14 mouse cellular contexts compared by ENCODE assay signal in the genomic region with DNA sequence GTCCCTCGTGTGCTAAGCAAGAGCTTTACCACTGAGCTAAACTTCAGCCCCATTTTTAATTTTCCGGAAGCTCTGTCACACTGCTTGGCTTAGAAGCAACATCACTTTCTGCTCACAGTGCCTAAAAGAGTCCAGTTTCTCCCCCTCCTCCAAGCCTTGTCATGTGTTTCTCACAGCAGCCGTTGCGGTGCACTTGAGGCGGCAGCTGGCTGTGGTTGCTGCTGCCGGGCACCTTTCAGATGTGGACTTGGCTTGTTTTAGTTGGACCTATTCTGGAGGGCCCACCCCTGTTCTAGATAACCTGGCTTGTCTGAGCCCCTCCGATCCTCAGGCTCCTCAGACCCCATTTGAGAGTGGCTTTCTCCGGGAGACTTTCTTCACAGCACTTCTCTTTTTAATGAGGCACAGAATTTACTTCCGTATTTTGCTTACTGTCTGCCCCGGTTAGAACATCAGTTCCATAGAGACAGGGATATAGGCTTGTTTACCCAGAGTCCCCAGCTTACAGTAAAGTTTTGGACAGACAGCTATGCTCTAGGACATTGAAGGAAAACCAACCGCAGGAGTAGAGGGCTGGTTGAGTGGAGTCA. TPM values are rescaled to one million over a fixed set of nuclear protein-coding genes. Genes with fewer than 3 reads are reported as not detected.
DNase-seq lines count a peak whose midpoint lies in the region; ATAC-seq and TF ChIP-seq lines count a peak whose summit lies in the region.
"Had no signal": no experiment of that assay in that cellular context is flagged by ENCODE, and none has a peak within 500 bp of the region (broad histone marks: within the 10 kb centered on the region; RNA-seq: fewer than 3 reads in every experiment).

No protein-coding gene starts in this region.

- TF ChIP-seq CTCF in kidney, postnatal 0 days (IDR thresholded peaks at IDR 0.05; ENCODE audit: low read depth) = no peak

- no peak overlapping the region for H3K4me3 ChIP-seq in kidney, postnatal 0 days (replicated peaks; ENCODE audit: low read depth, low read length)
- no peak overlapping the region for H3K4me3 ChIP-seq in kidney, embryonic 15.5 days (replicated peaks)
- no peak overlapping the region; the same call in 1 of the 2 replicates for H3K4me3 ChIP-seq in macrophage (ENCODE audit: inconsistent target)
- H3K4me3 ChIP-seq: forebrain, embryonic 13.5 days; hindbrain, embryonic 15.5 days; limb, embryonic 13.5 days had no signal

- no peak for ATAC-seq in kidney, postnatal 0 days (replicated peaks; ENCODE audit: low FRiP score, low read depth)
- no peak for ATAC-seq in kidney, embryonic 15.5 days (replicated peaks; ENCODE audit: low FRiP score)
- ATAC-seq: forebrain, embryonic 13.5 days had no signal

- H3K4me2 ChIP-seq in kidney, postnatal 0 days (ENCODE audit: low read length) = no peak overlapping the region
- no peak overlapping the region for H3K4me2 ChIP-seq in kidney, embryonic 15.5 days
- H3K4me2 ChIP-seq: forebrain, embryonic 13.5 days; hindbrain, embryonic 15.5 days; limb, embryonic 13.5 days had no signal

- H3K9me3 ChIP-seq in kidney, postnatal 0 days (replicated peaks; ENCODE audit: low read length) = no peaks in the 10 kb centered on the region
- H3K9me3 ChIP-seq in kidney, embryonic 15.5 days (replicated peaks) = no peaks in the 10 kb centered on the region
- H3K9me3 ChIP-seq: forebrain, embryonic 13.5 days; hindbrain, embryonic 15.5 days; limb, embryonic 13.5 days had no signal

- H3K27me3 ChIP-seq in kidney, postnatal 0 days (ENCODE audit: insufficient read depth, low read length) = no peaks in the 10 kb centered on the region
- no peaks in the 10 kb centered on the region for H3K27me3 ChIP-seq in kidney, embryonic 15.5 days
- H3K27me3 ChIP-seq: forebrain, embryonic 13.5 days; hindbrain, embryonic 15.5 days; limb, embryonic 13.5 days had no signal

- WGBS in kidney, postnatal 0 days = 62% methylated on average over 11 of the region's 11 CpGs
- 77% methylated on average over 11 of the region's 11 CpGs for WGBS in kidney, embryonic 15.5 days
- WGBS in macrophage (ENCODE audit: missing documents) = 15% methylated on average over 11 of the region's 11 CpGs

- H3K36me3 ChIP-seq in kidney, postnatal 0 days (ENCODE audit: insufficient read depth, low read length) = no peaks in the 10 kb centered on the region
- no peaks in the 10 kb centered on the region for H3K36me3 ChIP-seq in kidney, embryonic 15.5 days
- H3K36me3 ChIP-seq in macrophage (ENCODE audit: inconsistent target) = no peaks in the 10 kb centered on the region
- H3K36me3 ChIP-seq: hindbrain, embryonic 15.5 days; limb, embryonic 13.5 days had no signal

- peaks cover 6% of the 10 kb centered on the region; the same call in 1 of the 2 replicates for H3K4me1 ChIP-seq in kidney, postnatal 0 days (replicated peaks; ENCODE audit: insufficient read depth, low read length)
- peaks cover 28% of the 10 kb centered on the region for H3K4me1 ChIP-seq in kidney, embryonic 15.5 days
- H3K4me1 ChIP-seq: forebrain, embryonic 13.5 days; hindbrain, embryonic 15.5 days; limb, embryonic 13.5 days had no signal

- 0 out of 2 replicates have a peak overlapping the region, but pooled peaks have one; percentile 8 for H3K27ac ChIP-seq in kidney, postnatal 0 days
- no peak overlapping the region for H3K27ac ChIP-seq in kidney, embryonic 15.5 days
- H3K27ac ChIP-seq in macrophage = peak overlapping the region; percentile 85
- H3K27ac ChIP-seq: forebrain, embryonic 13.5 days; hindbrain, embryonic 15.5 days; limb, embryonic 13.5 days had no signal

- no peak for DNase-seq in kidney, postnatal 0 days (ENCODE audit: low spot score)
- peak; percentile 58 for DNase-seq in MEL-GATA-1-ER (ENCODE audit: extremely low read depth, low read depth)
- peak; percentile 22 to 35 for DNase-seq in spleen, postnatal 36 days (ENCODE audit: low spot score in 2 of 2)
- DNase-seq in adrenal gland, adult 2 months = no peak
- no peak for DNase-seq in kidney, adult 9 months
- DNase-seq in urinary bladder, postnatal 36 days (ENCODE audit: low spot score in 2 of 2) = no peak
- DNase-seq: cerebellum, postnatal 14 days; gastrocnemius, postnatal 25 days; lung, postnatal 14 days had no signal

- no peak overlapping the region for H3K9ac ChIP-seq in kidney, postnatal 0 days (ENCODE audit: low read depth, low read length)
- H3K9ac ChIP-seq in kidney, embryonic 15.5 days = no peak overlapping the region
- H3K9ac ChIP-seq: forebrain, embryonic 13.5 days; hindbrain, embryonic 15.5 days; limb, embryonic 13.5 days had no signal

- no peaks in the 10 kb centered on the region for H3K79me2 ChIP-seq in macrophage (ENCODE audit: inconsistent target)

RNA-seq across cellular contexts. Expression of a gene that starts 20.8 kb away (rescaled TPM):
- polyA plus RNA-seq in kidney, postnatal 0 days (2015; fragmentation: Nextera tagmentation; extraction: Ambion mirVana) = 82.1 and 94.2 TPM in 2 replicates
- polyA plus RNA-seq in kidney, embryonic 15.5 days (2015; fragmentation: Nextera tagmentation; extraction: Ambion mirVana) = 51.0 and 53.5 TPM in 2 replicates
- under 1 TPM in 2 of 26 experiments, not detected in 24; 0.33 to 0.38 TPM for total RNA-seq in macrophage (2018; cell fraction: chromatin; rRNA removed)
- under 1 TPM in 18 of 26 experiments, not detected in 8; 0.05 to 0.31 (median 0.15) TPM for total RNA-seq in macrophage (2018; cell fraction: cytosol; rRNA removed)
- under 1 TPM in 2 of 26 experiments, not detected in 24; 0.21 to 0.28 TPM for total RNA-seq in macrophage (2018; cell fraction: nucleus; rRNA removed)
- polyA plus RNA-seq in macrophage (2018) = 0.11 TPM in 1 of 3 replicates, not detected in the others
- under 1 TPM; 0.14 to 0.66 TPM for total RNA-seq in adrenal gland, adult 2 months (2021)
- not detected in 2 replicates for polyA plus RNA-seq in adrenal gland, adult 2 months (2012; rRNA removed)
- total RNA-seq: gastrocnemius, postnatal 25 days had no signal

RNA-seq across cellular contexts. Expression of a gene that starts 25.6 kb away (rescaled TPM):
- 19.2 and 20.7 TPM in 2 replicates for polyA plus RNA-seq in kidney, postnatal 0 days (2015; fragmentation: Nextera tagmentation; extraction: Ambion mirVana)
- polyA plus RNA-seq in kidney, embryonic 15.5 days (2015; fragmentation: Nextera tagmentation; extraction: Ambion mirVana) = 23.7 and 24.4 TPM in 2 replicates
- total RNA-seq in macrophage (2018; cell fraction: chromatin; rRNA removed) = 10 to 100 TPM; 11.2 to 85.0 (median 41.0) TPM
- 10 to 100 TPM in 12 of 26 experiments, 1 to 10 TPM in 14; 2.1 to 18.6 (median 9.3) TPM for total RNA-seq in macrophage (2018; cell fraction: cytosol; rRNA removed)
- 10 to 100 TPM in 20 of 26 experiments, 1 to 10 TPM in 6; 5.9 to 56.9 (median 19.8) TPM for total RNA-seq in macrophage (2018; cell fraction: nucleus; rRNA removed)
- 10.0 to 13.6 TPM (median 12.2 TPM) in 3 replicates for polyA plus RNA-seq in macrophage (2018)
- 10 to 100 TPM; 13.3 to 13.9 TPM for total RNA-seq in adrenal gland, adult 2 months (2021)
- polyA plus RNA-seq in adrenal gland, adult 2 months (2012; rRNA removed) = 10.8 and 11.3 TPM in 2 replicates

Comparison
In these comparisons a context has a peak if more than half of its experiments do, and no peak if none do; other contexts are left out.
1. DNase-seq: peak in MEL-GATA-1-ER (single experiment) and spleen, postnatal 36 days (2 of 2); none in kidney, postnatal 0 days (single experiment), adrenal gland, adult 2 months (single experiment), kidney, adult 9 months (single experiment) and urinary bladder, postnatal 36 days (0 of 2).
2. RNA of a gene that starts 20.8 kb away (polyA plus RNA-seq): 82.1 to 94.2 TPM in kidney, postnatal 0 days and 51.0 to 53.5 TPM in kidney, embryonic 15.5 days; 0.11 TPM in macrophage and not detected in adrenal gland, adult 2 months; every median in the first group is over 10 times any median in the second.